Mouse (Mus musculus) liver, postnatal 0 days (tissue): ENCODE results near the gene Timm8a1.

Experiments used
- CTCF ChIP-seq: sonication (generic); IDR thresholded peaks from 2 replicates; pipeline ENCODE4 v1.5.1; 2016; ENCODE audit warnings: antibody characterized with exemption, low read depth
- EP300 ChIP-seq: IDR thresholded peaks from 2 replicates; pipeline ENCODE4 v1.6.1; 2016; ENCODE audit warnings: antibody characterized with exemption, low read depth, mild to moderate bottlenecking

DNA sequence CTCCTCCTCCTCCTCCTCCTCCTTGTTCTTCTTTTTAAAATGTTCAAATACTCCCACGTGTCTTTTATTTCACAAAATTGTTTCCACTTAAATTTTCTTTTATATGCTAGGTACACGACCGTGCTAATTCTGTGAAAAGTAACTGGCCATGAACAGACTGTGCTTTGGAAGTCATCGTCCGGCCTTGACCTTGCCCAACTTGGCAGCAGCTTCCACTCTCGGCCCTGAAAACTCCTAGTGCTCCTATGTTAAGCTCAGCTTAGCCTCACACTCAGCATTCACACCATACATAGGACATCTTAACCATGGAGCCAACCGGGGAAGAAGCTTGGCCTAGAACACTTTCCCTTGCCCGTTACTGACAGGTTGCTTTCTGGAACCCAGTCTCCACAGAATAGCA is 41.0 kb downstream of the Timm8a1 start:
- TF ChIP-seq CTCF (no peak), EP300 (no peak)
